Mouse (Mus musculus) hindbrain, embryonic 13.5 days (tissue): ENCODE measurements around the gene Chst5. TPM values are rescaled to one million over a fixed set of nuclear protein-coding genes. Genes with fewer than 3 reads are reported as not detected.
"Not testable (repeated sequence)": the region's sequence is repeated elsewhere in the genome, so short reads cannot be mapped to it uniquely, and the experiment has no call there.

ENCODE experiments used
- ATAC-seq: fragments of 200-750 bp; cut with Nextera tagmentation; 2 replicates; pipeline ENCODE4 v1.8.0; 2017; ENCODE audit warnings: moderate TSS enrichment; ENCODE audit not compliant: low FRiP score
- H3K27ac ChIP-seq: fragments of 300-500 bp; sonication (generic); 2 replicates; pipeline ENCODE4 v1.5.1; 2015; ENCODE audit warnings: inconsistent platforms, mild to moderate bottlenecking, moderate library complexity
- H3K27me3 ChIP-seq: fragments of 300-500 bp; sonication (generic); 2 replicates; pipeline ENCODE4 v1.6.1; 2015; ENCODE audit warnings: mild to moderate bottlenecking, inconsistent platforms
- H3K36me3 ChIP-seq: fragments of 300-500 bp; sonication (generic); 2 replicates; pipeline ENCODE4 v1.6.1; 2015; ENCODE audit warnings: mild to moderate bottlenecking, inconsistent platforms
- H3K4me1 ChIP-seq: fragments of 300-500 bp; sonication (generic); replicated peaks from 2 replicates; pipeline ENCODE4 v1.6.1; 2015; ENCODE audit warnings: inconsistent platforms
- H3K4me2 ChIP-seq: fragments of 300-500 bp; sonication (generic); 2 replicates; pipeline ENCODE4 v1.6.1; 2015; ENCODE audit warnings: inconsistent platforms, mild to moderate bottlenecking, moderate library complexity
- H3K4me3 ChIP-seq: fragments of 300-500 bp; sonication (generic); 2 replicates; pipeline ENCODE4 v1.5.1; 2015; ENCODE audit warnings: mild to moderate bottlenecking, inconsistent platforms
- H3K9ac ChIP-seq: fragments of 300-500 bp; sonication (generic); 2 replicates; pipeline ENCODE4 v1.6.1; 2015; ENCODE audit warnings: mild to moderate bottlenecking, inconsistent platforms
- H3K9me3 ChIP-seq: fragments of 300-500 bp; sonication (generic); 2 replicates; pipeline ENCODE4 v1.6.1; 2016; ENCODE audit warnings: inconsistent platforms
- WGBS: fragments of 180-500 bp; shearing (Covaris S2); methylation state at CpG from one replicate; pipeline ENCODE4 v1.1.7; 2015; 5-methylcytosine and 5-hydroxymethylcytosine counted together
- polyA plus RNA-seq: library from polyadenylated mRNA; unstranded; fragments of >200 nt; fragmentation: Nextera tagmentation; extraction: Ambion mirVana; gene quantifications from 2 replicates; pipeline ENCODE4 v1.2.1, GENCODE M21; 2015

The Chst5 gene
- polyA plus RNA-seq, 1 experiment from 2014 or later = 4.9 TPM

GRCm38 (mm10) chr8:111939516-111940142, 29.4 kb upstream of the Chst5 start:
- H3K27ac ChIP-seq = 0 out of 2 replicates have a peak overlapping the region, but pooled peaks have one; percentile 40
- WGBS = 11% methylated on average over 10 of the region's 10 CpGs

GRCm38 (mm10) chr8:111938076-111938985, 28.1 kb upstream of the Chst5 start:
- H3K9me3 ChIP-seq, H3K4me3 ChIP-seq, H3K27me3 ChIP-seq, ATAC-seq, H3K9ac ChIP-seq, H3K27ac ChIP-seq, H3K4me2 ChIP-seq: not testable (repeated sequence)
- WGBS = 87% methylated on average over 9 of the region's 9 CpGs
- Histone ChIP-seq H3K36me3 (peaks cover 13% of the 10 kb centered on the region), H3K4me1 (peaks cover 26% of the 10 kb centered on the region)

More at GRCm38 (mm10) chr8:111939516-111940142, 29.4 kb upstream of the Chst5 start:
- H3K9me3 ChIP-seq = no peaks in the 10 kb centered on the region
- no peaks in the 10 kb centered on the region for H3K27me3 ChIP-seq
- ATAC-seq = peak; percentile 64
- peak overlapping the region; percentile 56; the same call in 1 of the 2 replicates for H3K9ac ChIP-seq
- peaks cover 25% of the 10 kb centered on the region for H3K36me3 ChIP-seq
- peaks cover 22% of the 10 kb centered on the region for H3K4me1 ChIP-seq
- H3K4me3 ChIP-seq = peak overlapping the region; percentile 99
- H3K4me2 ChIP-seq = peak overlapping the region; percentile 61

GRCm38 (mm10) chr8:111937184-111937583, 26.9 kb upstream of the Chst5 start:
- Histone ChIP-seq H3K27me3 (no peaks in the 10 kb centered on the region), H3K36me3 (peaks cover 2% of the 10 kb centered on the region), H3K27ac (no peak overlapping the region), H3K4me2 (no peak overlapping the region), H3K9me3 (no peaks in the 10 kb centered on the region), H3K9ac (no peak overlapping the region), H3K4me1 (peaks cover 34% of the 10 kb centered on the region), H3K4me3 (no peak overlapping the region)
- no peak for ATAC-seq
- WGBS = 79% methylated on average over 3 of the region's 3 CpGs

GRCm38 (mm10) chr8:111934201-111934600, 24.0 kb upstream of the Chst5 start:
- peaks cover 21% of the 10 kb centered on the region for H3K4me1 ChIP-seq
- H3K4me2 ChIP-seq = peak overlapping the region; percentile 90
- peak; percentile 26 for ATAC-seq
- H3K9me3 ChIP-seq = no peaks in the 10 kb centered on the region
- 96% methylated on average over 2 of the region's 2 CpGs for WGBS
- 0 out of 2 replicates have a peak, but pooled peaks cover 3% of the 10 kb centered on the region for H3K36me3 ChIP-seq
- no peaks in the 10 kb centered on the region for H3K27me3 ChIP-seq
- no peak overlapping the region for H3K9ac ChIP-seq
- H3K4me3 ChIP-seq = no peak overlapping the region
- peak overlapping the region; percentile 95; the same call in 1 of the 2 replicates for H3K27ac ChIP-seq

GRCm38 (mm10) chr8:111933348-111934076, 23.3 kb upstream of the Chst5 start, which contains the start of gene Tmem231:
Gene Tmem231 (minus strand): TSS chr8:111933881.
- Histone ChIP-seq H3K27ac (peak within 1 kb of the TSS; percentile 95), H3K36me3 (0 out of 2 replicates have a peak, but pooled peaks cover 3% of the 10 kb centered on the region), H3K27me3 (no peaks in the 10 kb centered on the region), H3K4me2 (peak within 1 kb of the TSS; percentile 90), H3K9me3 (no peaks in the 10 kb centered on the region), H3K4me3 (peak within 1 kb of the TSS; percentile 67), H3K9ac (peak within 1 kb of the TSS; percentile 82), H3K4me1 (peaks cover 21% of the 10 kb centered on the region)
- ATAC-seq = peak; percentile 99
- under 1% methylated on average over 53 of the region's 53 CpGs for WGBS

GRCm38 (mm10) chr8:111932580-111933336, 22.5 kb upstream of the Chst5 start:
- Histone ChIP-seq H3K4me1 (peaks cover 21% of the 10 kb centered on the region), H3K27me3 (no peaks in the 10 kb centered on the region), H3K27ac (peak overlapping the region; percentile 95), H3K9me3 (no peaks in the 10 kb centered on the region), H3K9ac (peak overlapping the region; percentile 82), H3K4me3 (peak overlapping the region; percentile 67), H3K4me2 (peak overlapping the region; percentile 90), H3K36me3 (0 out of 2 replicates have a peak, but pooled peaks cover 3% of the 10 kb centered on the region)
- ATAC-seq = no peak
- 32% methylated on average over 19 of the region's 19 CpGs for WGBS

GRCm38 (mm10) chr8:111931721-111932120, 21.5 kb upstream of the Chst5 start:
- no peaks in the 10 kb centered on the region for H3K9me3 ChIP-seq
- H3K4me3 ChIP-seq = no peak overlapping the region
- no peak overlapping the region for H3K4me2 ChIP-seq
- no peak overlapping the region for H3K9ac ChIP-seq
- ATAC-seq = no peak
- H3K27me3 ChIP-seq = no peaks in the 10 kb centered on the region
- H3K27ac ChIP-seq = no peak overlapping the region
- 0 out of 2 replicates have a peak, but pooled peaks cover 3% of the 10 kb centered on the region for H3K36me3 ChIP-seq
- WGBS = 83% methylated on average over 16 of the region's 16 CpGs
- peaks cover 21% of the 10 kb centered on the region for H3K4me1 ChIP-seq

GRCm38 (mm10) chr8:111929648-111930344, 19.5 kb upstream of the Chst5 start:
- Histone ChIP-seq H3K27me3 (no peaks in the 10 kb centered on the region), H3K36me3 (0 out of 2 replicates have a peak, but pooled peaks cover 3% of the 10 kb centered on the region), H3K4me1 (peaks cover 21% of the 10 kb centered on the region), H3K27ac (no peak overlapping the region), H3K4me3 (no peak overlapping the region), H3K4me2 (no peak overlapping the region), H3K9me3 (no peaks in the 10 kb centered on the region), H3K9ac (no peak overlapping the region)
- WGBS = 79% methylated on average over 8 of the region's 8 CpGs
- no peak for ATAC-seq

GRCm38 (mm10) chr8:111924976-111925375, 14.7 kb upstream of the Chst5 start:
- H3K4me1 ChIP-seq = no peaks in the 10 kb centered on the region
- no peak overlapping the region for H3K27ac ChIP-seq
- no peak overlapping the region for H3K4me3 ChIP-seq
- H3K4me2 ChIP-seq = no peak overlapping the region
- no peak overlapping the region for H3K9ac ChIP-seq
- no peaks in the 10 kb centered on the region for H3K27me3 ChIP-seq
- ATAC-seq = no peak
- 0 out of 2 replicates have a peak, but pooled peaks cover 3% of the 10 kb centered on the region for H3K36me3 ChIP-seq
- H3K9me3 ChIP-seq = no peaks in the 10 kb centered on the region
- 90% methylated on average over 7 of the region's 7 CpGs for WGBS

GRCm38 (mm10) chr8:111923383-111923804, 13.1 kb upstream of the Chst5 start:
- H3K27ac ChIP-seq = no peak overlapping the region
- H3K36me3 ChIP-seq = peaks cover 6% of the 10 kb centered on the region
- no peak for ATAC-seq
- 33% methylated on average over 10 of the region's 10 CpGs for WGBS
- no peak overlapping the region for H3K4me3 ChIP-seq
- H3K9ac ChIP-seq = no peak overlapping the region
- H3K4me1 ChIP-seq = no peaks in the 10 kb centered on the region
- H3K27me3 ChIP-seq = no peaks in the 10 kb centered on the region
- H3K4me2 ChIP-seq = no peak overlapping the region
- no peaks in the 10 kb centered on the region for H3K9me3 ChIP-seq

GRCm38 (mm10) chr8:111920971-111921370, 10.7 kb upstream of the Chst5 start:
- Histone ChIP-seq H3K36me3 (peaks cover 22% of the 10 kb centered on the region), H3K9ac (no peak overlapping the region), H3K4me1 (no peaks in the 10 kb centered on the region), H3K27ac (no peak overlapping the region), H3K4me3 (no peak overlapping the region), H3K27me3 (no peaks in the 10 kb centered on the region), H3K9me3 (no peaks in the 10 kb centered on the region), H3K4me2 (no peak overlapping the region)
- 87% methylated on average over 4 of the region's 4 CpGs for WGBS
- no peak for ATAC-seq
